ENCODE assay signal across 8 mouse cellular contexts in genomic region chr1:131690435-131690834, GRCm38 (mm10). TPM values are rescaled to one million over a fixed set of nuclear protein-coding genes. Genes with fewer than 3 reads are reported as not detected.
A peak's percentile ranks its signal among the peaks of the same experiment; 100 is the strongest.
DNase-seq lines count a peak whose midpoint lies in the region; ATAC-seq lines count a peak whose summit lies in the region.
"Had no signal": no experiment of that assay in that cellular context is flagged by ENCODE, and none has a peak within 500 bp of the region (broad histone marks: within the 10 kb centered on the region; RNA-seq: fewer than 3 reads in every experiment).

No protein-coding gene starts in this region.

- no peaks in the 10 kb centered on the region for H3K36me3 ChIP-seq in hindbrain, embryonic 13.5 days
- no peaks in the 10 kb centered on the region for H3K36me3 ChIP-seq in forebrain, embryonic 15.5 days
- H3K36me3 ChIP-seq: embryonic facial prominence, embryonic 12.5 days had no signal

- intact Hi-C loops in heart, postnatal 36 days (cut with DNase I): no loop called here

- 68% methylated on average over 3 of the region's 3 CpGs for WGBS in hindbrain, embryonic 13.5 days
- WGBS in forebrain, embryonic 15.5 days: 80% methylated on average over 3 of the region's 3 CpGs

- H3K27me3 ChIP-seq in hindbrain, embryonic 13.5 days: no peaks in the 10 kb centered on the region
- H3K27me3 ChIP-seq in forebrain, embryonic 15.5 days: no peaks in the 10 kb centered on the region
- H3K27me3 ChIP-seq: embryonic facial prominence, embryonic 12.5 days had no signal

- H3K4me1 ChIP-seq in brown adipose tissue, adult 24 weeks (ENCODE audit: control insufficient read depth, insufficient read depth, insufficient read length, low read length): no peaks in the 10 kb centered on the region
- no peaks in the 10 kb centered on the region for H3K4me1 ChIP-seq in hindbrain, embryonic 13.5 days (replicated peaks)
- no peaks in the 10 kb centered on the region for H3K4me1 ChIP-seq in forebrain, embryonic 15.5 days
- H3K4me1 ChIP-seq: embryonic facial prominence, embryonic 12.5 days had no signal

- peak; percentile 51 for ATAC-seq in megakaryocyte, adult 5-6 weeks (ENCODE audit: poor library complexity, severe bottlenecking)
- ATAC-seq in hindbrain, embryonic 13.5 days (ENCODE audit: low FRiP score): no peak
- no peak for ATAC-seq in forebrain, embryonic 15.5 days (replicated peaks)

- H3K9me3 ChIP-seq in hindbrain, embryonic 13.5 days: no peaks in the 10 kb centered on the region
- H3K9me3 ChIP-seq in forebrain, embryonic 15.5 days: no peaks in the 10 kb centered on the region
- H3K9me3 ChIP-seq: embryonic facial prominence, embryonic 12.5 days had no signal

- DNase-seq in adipocyte (ENCODE audit: low spot score): peak; percentile 7
- peak; percentile 66 to 67 for DNase-seq in heart, postnatal 36 days
- DNase-seq in thymus, postnatal 10 days (ENCODE audit: low spot score in 2 of 2): no peak

- peak overlapping the region; percentile 75 for H3K27ac ChIP-seq in brown adipose tissue, adult 24 weeks (replicated peaks; ENCODE audit: low read depth, low read length)
- no peak overlapping the region for H3K27ac ChIP-seq in hindbrain, embryonic 13.5 days
- H3K27ac ChIP-seq in forebrain, embryonic 15.5 days (replicated peaks): no peak overlapping the region
- H3K27ac ChIP-seq: embryonic facial prominence, embryonic 12.5 days had no signal

- H3K4me3 ChIP-seq in brown adipose tissue, adult 24 weeks (ENCODE audit: insufficient read depth, low read depth, low read length): peak overlapping the region; percentile 47
- H3K4me3 ChIP-seq in hindbrain, embryonic 13.5 days: no peak overlapping the region
- H3K4me3 ChIP-seq in forebrain, embryonic 15.5 days: no peak overlapping the region
- H3K4me3 ChIP-seq: embryonic facial prominence, embryonic 12.5 days had no signal

- no peak overlapping the region for H3K4me2 ChIP-seq in hindbrain, embryonic 13.5 days
- no peak overlapping the region for H3K4me2 ChIP-seq in forebrain, embryonic 15.5 days (replicated peaks)
- H3K4me2 ChIP-seq: embryonic facial prominence, embryonic 12.5 days had no signal

- no peak overlapping the region for H3K9ac ChIP-seq in hindbrain, embryonic 13.5 days
- H3K9ac ChIP-seq in forebrain, embryonic 15.5 days (replicated peaks): no peak overlapping the region
- H3K9ac ChIP-seq: embryonic facial prominence, embryonic 12.5 days had no signal

RNA-seq across cellular contexts. Expression of gene Rab7b, which starts 1.9 kb away (rescaled TPM):
- 2.3 and 10.5 TPM in 2 replicates for polyA plus RNA-seq in brown adipose tissue, adult 24 weeks (2012; ENCODE audit: insufficient read depth, insufficient read length, missing spikeins)
- 1 to 10 TPM; 4.3 to 4.5 TPM for total RNA-seq in heart, postnatal 36 days (2021)
- 3.3 and 4.0 TPM in 2 replicates for total RNA-seq in megakaryocyte, adult 5-6 weeks (2015)
- 22.4 TPM in 2 replicates for total RNA-seq in megakaryocyte, adult 5-6 weeks (2017)
- 0.79 and 1.2 TPM in 2 replicates for polyA plus RNA-seq in hindbrain, embryonic 13.5 days (2015; fragmentation: Nextera tagmentation; extraction: Ambion mirVana)
- polyA plus RNA-seq in forebrain, embryonic 15.5 days (2015; fragmentation: Nextera tagmentation; extraction: Ambion mirVana): 0.37 and 1.3 TPM in 2 replicates

RNA-seq across cellular contexts. Expression of gene Ctse, which starts 52.3 kb away (rescaled TPM):
- not detected in 2 replicates for polyA plus RNA-seq in brown adipose tissue, adult 24 weeks (2012; ENCODE audit: insufficient read depth, insufficient read length, missing spikeins)
- under 1 TPM; 0.62 to 0.67 TPM for total RNA-seq in heart, postnatal 36 days (2021)
- 32.7 and 55.0 TPM in 2 replicates for total RNA-seq in megakaryocyte, adult 5-6 weeks (2015)
- total RNA-seq in megakaryocyte, adult 5-6 weeks (2017): 15.1 and 31.0 TPM in 2 replicates
- polyA plus RNA-seq in hindbrain, embryonic 13.5 days (2015; fragmentation: Nextera tagmentation; extraction: Ambion mirVana): 0.10 TPM in 1 of 2 replicates, not detected in the other
- polyA plus RNA-seq in forebrain, embryonic 15.5 days (2015; fragmentation: Nextera tagmentation; extraction: Ambion mirVana): 0.10 TPM in 1 of 2 replicates, not detected in the other

RNA-seq across cellular contexts. Expression of gene Slc26a9, which starts 53.4 kb away (rescaled TPM):
- polyA plus RNA-seq in brown adipose tissue, adult 24 weeks (2012; ENCODE audit: insufficient read depth, insufficient read length, missing spikeins): not detected in 2 replicates
- not detected for total RNA-seq in heart, postnatal 36 days (2021)
- total RNA-seq in megakaryocyte, adult 5-6 weeks (2015): not detected in 2 replicates
- not detected in 2 replicates for total RNA-seq in megakaryocyte, adult 5-6 weeks (2017)
- polyA plus RNA-seq in hindbrain, embryonic 13.5 days (2015; fragmentation: Nextera tagmentation; extraction: Ambion mirVana): 0.05 TPM in 1 of 2 replicates, not detected in the other
- polyA plus RNA-seq in forebrain, embryonic 15.5 days (2015; fragmentation: Nextera tagmentation; extraction: Ambion mirVana): 0.04 and 0.09 TPM in 2 replicates

Comparison
In these comparisons a context has a peak if more than half of its experiments do, and no peak if none do; other contexts are left out.
1. DNase-seq: peak in adipocyte (single experiment) and heart, postnatal 36 days (2 of 2); none in thymus, postnatal 10 days (0 of 2).